Mouse (Mus musculus): ENCODE results near the gene Lbx2. TPM values are rescaled to one million over a fixed set of nuclear protein-coding genes. Genes with fewer than 3 reads are reported as not detected.

Lbx2 gene
- polyA plus RNA-seq, 1 experiment from 2014 or later: 0.59 TPM

GRCm38 (mm10) chr6:83077630-83078323, 8.4 kb upstream of the Lbx2 start, which contains the start of gene Pcgf1:
Pcgf1 (plus strand) TSS chr6:83077869.
- H3K9ac ChIP-seq: peak within 1 kb of the TSS; percentile 68
- H3K4me2 ChIP-seq: peak within 1 kb of the TSS; percentile 98
- peak within 1 kb of the TSS; percentile 66 for H3K4me3 ChIP-seq (replicated peaks)
- ATAC-seq (ENCODE audit: insufficient read depth, low FRiP score, low read depth): peak; percentile 42
- H3K27ac ChIP-seq: peak within 1 kb of the TSS; percentile 87
- no peaks in the 10 kb centered on the region for H3K9me3 ChIP-seq
- peaks cover 8% of the 10 kb centered on the region; the same call in 1 of the 2 replicates for H3K4me1 ChIP-seq
- WGBS: under 1% methylated on average over 54 of the region's 54 CpGs
- H3K36me3 ChIP-seq: no peaks in the 10 kb centered on the region
- H3K27me3 ChIP-seq (replicated peaks): peaks cover 41% of the 10 kb centered on the region

DNA sequence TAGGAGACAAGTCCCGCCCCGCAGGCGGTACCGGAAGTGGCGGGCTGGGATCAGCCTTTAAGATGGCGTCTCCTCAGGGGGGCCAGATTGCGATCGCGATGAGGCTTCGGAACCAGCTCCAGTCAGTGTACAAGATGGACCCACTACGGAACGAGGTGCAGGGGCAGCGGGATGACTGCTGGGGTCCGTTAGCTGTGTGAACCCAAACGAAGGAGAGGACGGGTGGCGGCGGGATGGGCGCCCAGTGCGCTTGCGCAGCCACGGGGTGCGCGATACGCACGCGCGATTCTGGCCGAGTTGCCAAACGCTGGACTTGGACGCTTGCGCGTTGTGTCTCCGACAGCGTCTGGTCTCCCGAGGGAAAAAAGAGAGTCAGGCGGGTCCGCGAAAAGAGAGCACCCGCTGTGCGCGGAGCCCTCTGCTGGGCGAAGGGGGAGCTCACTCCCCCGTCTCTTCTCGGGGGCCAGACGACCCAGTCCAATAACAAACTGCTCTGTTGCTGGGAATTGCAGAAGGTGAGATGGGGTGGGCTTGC, 7.8 kb upstream of the Lbx2 start:
- under 1% methylated on average over 46 of the region's 46 CpGs for WGBS
- peak overlapping the region; percentile 66 for H3K4me3 ChIP-seq (replicated peaks)
- H3K4me2 ChIP-seq: peak overlapping the region; percentile 98
- H3K36me3 ChIP-seq: no peaks in the 10 kb centered on the region
- H3K9ac ChIP-seq: peak overlapping the region; percentile 53
- peak overlapping the region; percentile 87 for H3K27ac ChIP-seq
- no peaks in the 10 kb centered on the region for H3K9me3 ChIP-seq
- H3K4me1 ChIP-seq: peaks cover 8% of the 10 kb centered on the region; the same call in 1 of the 2 replicates
- H3K27me3 ChIP-seq (replicated peaks): peaks cover 43% of the 10 kb centered on the region
- peak; percentile 92 for ATAC-seq (ENCODE audit: insufficient read depth, low FRiP score, low read depth)

DNA sequence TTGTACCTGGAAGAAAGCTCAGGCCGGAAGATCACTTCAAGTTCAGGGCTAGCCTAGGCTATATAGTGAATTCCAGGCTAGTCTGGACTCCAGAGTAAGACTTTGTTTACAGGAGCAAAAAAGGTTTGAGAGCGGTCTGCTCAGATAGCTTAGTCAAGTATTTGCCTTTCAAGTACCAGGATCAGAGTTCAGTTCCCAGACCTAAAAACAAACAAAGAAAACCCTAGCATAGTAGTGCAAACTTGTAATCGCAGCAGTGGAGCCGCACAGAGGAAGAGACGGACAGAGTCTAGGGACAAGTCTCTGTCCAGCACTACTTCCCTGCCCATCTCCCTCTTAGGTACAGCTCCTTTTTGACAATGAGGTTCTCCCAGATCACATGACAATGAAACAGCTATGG, 6.0 kb upstream of the Lbx2 start:
- Histone ChIP-seq H3K4me2 (no peak overlapping the region), H3K4me3 (replicated peaks) (no peak overlapping the region), H3K27ac (no peak overlapping the region), H3K36me3 (no peaks in the 10 kb centered on the region), H3K4me1 (peaks cover 8% of the 10 kb centered on the region; the same call in 1 of the 2 replicates), H3K9me3 (no peaks in the 10 kb centered on the region), H3K9ac (no peak overlapping the region), H3K27me3 (replicated peaks) (peaks cover 46% of the 10 kb centered on the region)
- 92% methylated on average over 5 of the region's 5 CpGs for WGBS
- ATAC-seq (ENCODE audit: insufficient read depth, low FRiP score, low read depth): no peak

DNA sequence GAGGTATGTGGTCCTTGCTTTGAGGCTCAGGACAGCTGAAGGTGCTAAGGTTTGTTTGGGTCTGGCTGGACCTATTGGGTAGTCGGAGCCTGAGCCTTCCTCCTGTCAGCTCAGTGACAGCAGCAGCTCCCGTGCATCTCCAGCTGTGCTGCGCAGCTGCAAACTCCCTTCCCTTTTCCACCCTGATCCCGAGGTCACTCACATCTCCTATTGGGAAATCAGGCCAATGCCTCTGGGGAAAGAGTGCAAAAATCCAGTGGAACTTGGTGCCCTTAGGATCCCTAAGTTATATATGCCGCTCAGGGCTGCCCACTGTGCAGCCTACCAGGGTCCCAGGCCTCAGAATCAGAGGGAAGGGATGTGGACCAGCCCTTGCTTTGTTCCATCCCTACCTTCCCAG, 2.7 kb upstream of the Lbx2 start:
- Histone ChIP-seq H3K27me3 (replicated peaks) (peaks cover 59% of the 10 kb centered on the region), H3K27ac (no peak overlapping the region), H3K4me1 (peaks cover 20% of the 10 kb centered on the region), H3K36me3 (no peaks in the 10 kb centered on the region), H3K4me3 (replicated peaks) (no peak overlapping the region), H3K4me2 (no peak overlapping the region), H3K9me3 (no peaks in the 10 kb centered on the region), H3K9ac (no peak overlapping the region)
- ATAC-seq (ENCODE audit: insufficient read depth, low FRiP score, low read depth): no peak
- 21% methylated on average over 5 of the region's 5 CpGs for WGBS

GRCm38 (mm10) chr6:83084477-83084876, 1.7 kb upstream of the Lbx2 start:
- Histone ChIP-seq H3K36me3 (no peaks in the 10 kb centered on the region), H3K27me3 (replicated peaks) (peaks cover 67% of the 10 kb centered on the region), H3K4me1 (peaks cover 14% of the 10 kb centered on the region), H3K4me2 (no peak overlapping the region), H3K27ac (no peak overlapping the region), H3K9me3 (no peaks in the 10 kb centered on the region), H3K4me3 (replicated peaks) (no peak overlapping the region), H3K9ac (no peak overlapping the region)
- ATAC-seq (ENCODE audit: insufficient read depth, low FRiP score, low read depth): no peak
- 12% methylated on average over 6 of the region's 6 CpGs for WGBS

GRCm38 (mm10) chr6:83087205-83087925, 1.2 kb downstream of the Lbx2 start:
- WGBS: 2% methylated on average over 47 of the region's 47 CpGs
- H3K4me3 ChIP-seq (replicated peaks): peak overlapping the region; percentile 25
- H3K27me3 ChIP-seq (replicated peaks): peaks cover 78% of the 10 kb centered on the region
- H3K4me1 ChIP-seq: peaks cover 14% of the 10 kb centered on the region
- no peak for ATAC-seq (ENCODE audit: insufficient read depth, low FRiP score, low read depth)
- H3K27ac ChIP-seq: no peak overlapping the region
- H3K36me3 ChIP-seq: no peaks in the 10 kb centered on the region
- no peaks in the 10 kb centered on the region for H3K9me3 ChIP-seq
- peak overlapping the region; percentile 48 for H3K4me2 ChIP-seq
- H3K9ac ChIP-seq: no peak overlapping the region

DNA sequence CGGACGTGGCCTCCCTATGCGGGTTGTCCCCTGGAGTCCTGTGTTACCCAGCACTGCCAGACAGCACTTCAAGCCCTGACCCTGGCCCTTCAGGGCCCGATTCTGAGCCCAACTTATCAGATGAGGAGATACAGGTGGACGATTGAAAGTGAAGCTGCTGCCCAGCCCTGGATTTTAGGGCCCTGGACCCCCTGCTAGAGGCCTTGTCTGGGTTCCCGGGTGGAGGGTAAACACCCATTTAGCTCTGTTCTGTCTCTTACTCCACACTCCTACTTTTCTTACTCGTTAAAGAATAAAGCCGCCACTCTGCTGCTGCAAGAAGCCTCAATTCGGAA, 1.7 kb downstream of the Lbx2 start:
- Histone ChIP-seq H3K27ac (no peak overlapping the region), H3K27me3 (replicated peaks) (peaks cover 73% of the 10 kb centered on the region), H3K9ac (no peak overlapping the region), H3K36me3 (no peaks in the 10 kb centered on the region), H3K9me3 (no peaks in the 10 kb centered on the region), H3K4me1 (peaks cover 14% of the 10 kb centered on the region), H3K4me2 (peak overlapping the region; percentile 48), H3K4me3 (replicated peaks) (peak overlapping the region; percentile 25)
- no peak for ATAC-seq (ENCODE audit: insufficient read depth, low FRiP score, low read depth)
- 15% methylated on average over 9 of the region's 9 CpGs for WGBS

- Histone ChIP-seq H3K27me3 (replicated peaks) (peaks cover 39% of the 10 kb centered on the region), H3K9ac (no peak overlapping the region), H3K4me2 (no peak overlapping the region), H3K4me3 (replicated peaks) (no peak overlapping the region), H3K27ac (no peak overlapping the region), H3K9me3 (no peaks in the 10 kb centered on the region), H3K4me1 (peaks cover 3% of the 10 kb centered on the region), H3K36me3 (no peaks in the 10 kb centered on the region)
- WGBS: 27% methylated on average over 6 of the region's 6 CpGs
- no peak; the same call in 1 of the 2 replicates for ATAC-seq (ENCODE audit: insufficient read depth, low FRiP score, low read depth)
Measured at GRCm38 (mm10) chr6:83092416-83093127, 6.4 kb downstream of the Lbx2 start.

GRCm38 (mm10) chr6:83095968-83096367, 9.8 kb downstream of the Lbx2 start:
- H3K4me2 ChIP-seq: no peak overlapping the region
- peaks cover 10% of the 10 kb centered on the region; the same call in 1 of the 2 replicates for H3K27me3 ChIP-seq (replicated peaks)
- H3K36me3 ChIP-seq: no peaks in the 10 kb centered on the region
- no peak overlapping the region for H3K27ac ChIP-seq
- ATAC-seq (ENCODE audit: insufficient read depth, low FRiP score, low read depth): no peak
- no peak overlapping the region for H3K4me3 ChIP-seq (replicated peaks)
- H3K9ac ChIP-seq: no peak overlapping the region
- H3K4me1 ChIP-seq: peaks cover 2% of the 10 kb centered on the region; the same call in 1 of the 2 replicates
- 42% methylated on average over 6 of the region's 6 CpGs for WGBS
- no peaks in the 10 kb centered on the region for H3K9me3 ChIP-seq

- Histone ChIP-seq H3K9me3 (no peaks in the 10 kb centered on the region), H3K4me1 (peaks cover 17% of the 10 kb centered on the region), H3K27ac (no peak overlapping the region), H3K4me3 (replicated peaks) (no peak overlapping the region), H3K36me3 (no peaks in the 10 kb centered on the region), H3K4me2 (no peak overlapping the region), H3K9ac (no peak overlapping the region), H3K27me3 (replicated peaks) (0 out of 2 replicates have a peak, but pooled peaks cover 10% of the 10 kb centered on the region)
- ATAC-seq (ENCODE audit: insufficient read depth, low FRiP score, low read depth): no peak
- 48% methylated on average over 2 of the region's 2 CpGs for whole genome bisulfite sequencing
Measured at GRCm38 (mm10) chr6:83098411-83098810, 12.2 kb downstream of the Lbx2 start.

DNA sequence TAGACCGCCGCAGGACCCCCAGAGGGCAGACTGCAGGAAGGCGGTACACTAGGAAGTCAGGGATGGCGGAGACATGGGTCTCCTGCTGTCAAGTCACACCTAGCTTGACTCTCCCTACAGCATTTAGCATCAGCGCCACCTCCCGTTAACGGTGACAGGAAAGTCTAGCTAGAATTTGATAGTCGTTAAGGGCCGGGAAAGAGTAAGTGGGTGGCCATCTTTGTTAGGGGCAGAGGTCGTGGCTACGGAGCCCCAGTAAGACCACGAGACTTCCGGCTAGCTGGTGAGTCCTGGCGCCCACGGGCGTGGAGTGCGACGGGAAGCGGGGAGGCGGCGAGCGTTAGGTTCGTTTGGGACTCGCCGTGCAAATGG, 15.1 kb downstream of the Lbx2 start, which contains the start of the genes Ccdc142 and Gm42688:
Gene Ccdc142 (plus strand): TSS at position 286 of the 372 bp plus-strand sequence.
Gene Gm42688 (plus strand): TSS at position 302 of the 372 bp plus-strand sequence.
- Histone ChIP-seq H3K9ac (peak within 1 kb of the TSS; percentile 70), H3K4me1 (peaks cover 19% of the 10 kb centered on the region), H3K27ac (peak within 1 kb of the TSS; percentile 85), H3K4me3 (replicated peaks) (peak within 1 kb of the TSS; percentile 73), H3K9me3 (no peaks in the 10 kb centered on the region), H3K27me3 (replicated peaks) (no peaks in the 10 kb centered on the region), H3K36me3 (no peaks in the 10 kb centered on the region), H3K4me2 (peak within 1 kb of the TSS; percentile 99)
- ATAC-seq (ENCODE audit: insufficient read depth, low FRiP score, low read depth): peak; percentile 88
- whole genome bisulfite sequencing: 0% methylated on average over 25 of the region's 25 CpGs

All from stomach, embryonic 15.5 days (tissue).